Mouse (Mus musculus) megakaryocyte progenitor cell, adult 5-6 weeks (primary cell): ENCODE results near the gene Vipr2. TPM values are rescaled to one million over a fixed set of nuclear protein-coding genes. Genes with fewer than 3 reads are reported as not detected.

ENCODE experiments used
- ATAC-seq: replicated peaks from 2 replicates; pipeline ENCODE4 v1.8.0; 2016; ENCODE audit warnings: mild to moderate bottlenecking, moderate TSS enrichment, inconsistent platforms; ENCODE audit not compliant: poor library complexity
- total RNA-seq, 2 experiments: library from RNA; stranded (forward) in 1 of 2; stranded (reverse) in 1 of 2; fragments of 157-497, 149-512 nt in 1 of 2; fragments of 200-1000 nt in 1 of 2; gene quantifications; 2 replicates each; pipeline versions ENCODE4 v1.2.3 to v1.2.4; 2015 to 2017

Gene Vipr2
- total RNA-seq, 2 experiments from 2014 or later: 2.3 to 3.4 TPM

DNA sequence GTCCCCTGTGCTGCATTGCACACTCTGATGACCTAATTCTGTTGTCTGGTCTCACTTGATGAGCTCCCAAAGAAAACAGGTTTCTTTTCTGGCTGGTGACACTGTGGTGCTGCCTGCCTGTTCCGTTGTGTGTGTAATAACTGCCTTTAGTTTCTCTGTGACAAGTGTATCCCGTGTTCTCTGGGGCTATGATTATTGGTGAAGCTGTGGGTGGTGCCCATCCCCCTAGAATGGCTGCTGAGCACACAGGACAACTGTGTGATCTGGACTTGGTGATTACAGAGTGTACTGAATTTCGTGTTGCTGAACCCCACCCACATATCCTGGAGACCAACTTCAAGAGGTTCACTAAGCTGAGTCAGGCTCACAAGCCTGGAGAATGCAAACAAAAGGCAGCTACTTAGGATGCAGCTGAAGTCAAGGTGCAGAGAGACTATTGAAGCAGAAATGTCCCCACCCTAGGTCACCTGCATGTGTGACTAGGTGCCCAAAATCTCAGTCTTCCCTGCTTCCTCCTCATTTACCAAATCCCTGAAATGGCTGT is 18.9 kb downstream of the Vipr2 start:
- ATAC-seq: no peak

DNA sequence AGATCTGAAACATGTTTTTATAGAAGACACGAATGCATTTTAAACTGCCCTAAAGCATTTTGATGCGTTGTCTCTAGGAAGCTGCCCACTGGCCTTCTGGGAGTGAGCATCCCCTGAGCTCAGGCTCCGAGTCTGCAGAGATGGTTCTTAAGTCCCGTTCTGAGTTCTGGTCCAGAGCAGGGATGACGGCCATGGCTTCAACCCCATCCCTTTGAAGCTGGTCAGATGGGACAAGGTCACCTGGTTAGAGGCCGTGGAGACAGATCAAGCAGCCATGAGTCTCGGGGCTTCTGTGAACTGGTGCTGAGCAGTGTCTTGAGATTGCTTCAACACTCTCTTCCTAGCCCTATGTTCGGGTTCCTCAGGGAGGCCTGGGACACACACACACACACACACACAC is 19.6 kb downstream of the Vipr2 start:
- no peak for ATAC-seq

- ATAC-seq: no peak
Observed at GRCm38 (mm10) chr12:116101945-116102344, 24.4 kb downstream of the Vipr2 start.

DNA sequence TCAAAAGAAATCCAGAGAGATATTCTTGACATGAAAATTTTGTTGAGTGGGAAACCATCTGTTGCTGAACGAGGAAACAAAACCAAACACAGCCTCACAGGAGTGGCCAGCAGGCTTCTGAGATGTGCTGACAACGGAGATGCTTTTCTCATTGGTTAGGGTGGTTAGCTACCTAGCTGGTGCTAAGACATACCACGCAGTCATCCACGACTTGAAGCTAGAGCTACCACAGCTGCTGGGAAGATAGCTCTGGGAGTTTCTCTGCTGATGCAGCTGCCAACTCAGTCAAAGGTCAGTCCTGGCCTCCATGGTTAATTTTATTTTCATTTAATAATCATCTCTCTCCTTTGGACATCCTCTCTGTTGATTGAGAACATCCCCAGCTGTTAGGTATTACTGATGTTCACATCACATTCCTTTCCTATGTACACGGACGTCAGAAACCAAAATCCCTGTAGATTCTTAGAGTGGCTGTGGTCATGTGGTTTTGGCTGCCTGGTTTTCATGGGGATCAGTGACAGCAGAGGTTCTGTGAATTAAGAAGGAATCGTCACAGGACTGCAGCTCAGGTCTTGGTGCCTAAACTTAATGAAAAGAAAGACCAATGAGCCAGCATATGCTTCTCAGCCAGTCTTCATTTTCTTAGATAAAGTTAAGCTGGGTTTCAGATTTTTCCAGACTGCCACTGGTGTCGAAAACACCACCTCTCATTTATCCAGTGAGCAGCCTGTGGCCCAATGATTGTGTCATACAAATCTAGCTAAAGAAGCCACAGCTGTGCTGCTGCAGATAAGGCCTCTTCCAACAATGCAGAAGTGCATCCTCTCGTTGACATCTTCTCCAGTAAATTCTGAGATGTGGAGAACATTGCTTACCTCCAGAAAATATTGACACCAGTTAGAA is 32.2 kb downstream of the Vipr2 start:
- ATAC-seq: peak; percentile 48

DNA sequence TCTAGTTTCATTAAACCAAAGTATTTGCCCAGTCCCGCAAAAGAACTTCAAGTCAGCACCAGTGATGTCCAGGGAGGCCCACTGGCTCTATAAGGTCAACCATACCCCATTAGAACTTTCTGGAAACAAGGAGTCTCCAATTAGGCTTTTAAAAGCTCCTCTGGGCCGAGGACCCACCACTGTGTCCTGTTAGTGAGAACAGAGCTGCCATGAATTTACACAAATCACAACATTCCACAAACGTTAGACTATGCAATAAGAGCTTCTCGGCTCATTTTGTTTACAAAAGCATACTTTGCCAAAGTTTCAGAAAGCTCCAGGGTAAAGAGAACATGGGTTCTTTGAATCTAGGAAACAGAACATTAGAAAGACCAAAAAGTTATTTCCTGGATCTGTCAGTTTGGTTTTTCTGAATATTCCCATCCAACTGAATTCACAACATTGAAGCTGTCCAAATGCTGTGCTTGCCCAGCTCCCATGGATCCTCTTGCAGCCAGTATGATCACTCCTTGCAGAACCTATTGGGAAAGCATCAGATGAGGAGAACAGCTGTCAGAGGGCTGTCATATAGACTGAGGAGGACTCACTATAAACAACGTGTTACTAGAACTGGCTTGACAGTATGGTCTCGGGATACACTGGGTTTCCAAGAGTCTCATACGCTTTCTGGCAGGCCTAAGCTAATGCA is 33.6 kb downstream of the Vipr2 start:
- no peak for ATAC-seq

GRCm38 (mm10) chr12:116115781-116116180 is 38.3 kb downstream of the Vipr2 start:
- no peak for ATAC-seq

DNA sequence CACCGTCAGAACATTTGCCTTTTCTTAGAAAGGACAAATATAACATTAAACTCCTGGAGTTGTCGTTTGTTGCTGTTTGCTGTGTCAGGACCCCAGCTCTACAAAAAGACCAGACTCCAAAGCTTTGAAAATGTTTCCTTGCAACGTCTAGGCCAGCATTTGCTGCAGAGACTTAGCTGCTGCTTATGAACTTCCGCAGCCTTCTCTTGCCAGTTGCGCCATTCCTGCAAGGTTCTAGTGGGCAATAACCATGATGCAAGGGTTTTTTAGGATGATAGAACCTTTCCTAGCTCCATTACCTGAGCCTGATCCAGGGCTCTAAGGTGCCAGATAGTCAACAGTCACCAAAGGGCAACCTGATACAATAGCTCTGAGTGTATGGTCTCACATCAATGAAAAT is 38.9 kb downstream of the Vipr2 start:
- ATAC-seq: no peak

- no peak for ATAC-seq
Observed at GRCm38 (mm10) chr12:116117352-116117929, 39.9 kb downstream of the Vipr2 start.

- ATAC-seq: no peak
Observed at GRCm38 (mm10) chr12:116119001-116119400, 41.5 kb downstream of the Vipr2 start.

DNA sequence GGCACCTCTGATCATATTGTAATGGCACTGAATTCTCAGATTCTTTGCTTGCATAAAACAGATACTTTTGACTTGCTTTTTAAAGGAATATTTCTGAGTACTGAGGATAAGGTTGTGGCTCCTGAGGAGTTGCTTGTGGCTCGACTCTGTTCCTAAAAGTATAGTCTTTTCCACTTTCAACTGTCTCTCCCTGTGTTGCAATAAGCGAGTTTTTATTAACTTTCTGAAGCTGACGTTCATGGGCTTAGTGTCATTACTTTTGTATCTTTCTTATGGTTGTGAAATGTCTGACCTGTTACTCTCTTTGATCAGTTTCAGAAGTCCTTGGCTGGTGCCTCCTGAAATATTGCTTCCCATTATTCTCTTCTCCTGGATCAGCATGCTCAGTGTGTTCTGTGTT is 46.3 kb downstream of the Vipr2 start:
- ATAC-seq: peak; percentile 42; the same call in 1 of the 2 replicates

DNA sequence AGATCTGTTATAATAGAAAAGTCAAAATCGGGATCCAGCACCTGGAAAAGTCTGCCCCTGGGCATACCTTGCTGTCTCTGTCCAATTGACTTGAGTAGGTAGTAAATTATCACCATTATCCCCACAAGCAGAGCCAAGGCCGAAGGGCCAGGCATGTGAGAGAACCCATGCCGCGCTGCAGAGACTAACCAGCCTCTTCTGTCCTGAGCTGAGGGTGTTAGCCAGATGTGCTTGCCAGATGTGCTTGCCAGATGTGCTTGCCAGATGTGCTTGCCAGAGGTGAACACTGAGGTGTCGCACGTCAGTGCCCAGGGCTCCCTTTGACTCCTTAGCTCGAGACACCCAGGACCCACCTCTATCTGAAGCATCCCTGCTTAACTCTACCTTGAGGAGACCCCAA is 53.4 kb downstream of the Vipr2 start:
- no peak for ATAC-seq

GRCm38 (mm10) chr12:116132909-116133308 is 55.4 kb downstream of the Vipr2 start:
- no peak for ATAC-seq

DNA sequence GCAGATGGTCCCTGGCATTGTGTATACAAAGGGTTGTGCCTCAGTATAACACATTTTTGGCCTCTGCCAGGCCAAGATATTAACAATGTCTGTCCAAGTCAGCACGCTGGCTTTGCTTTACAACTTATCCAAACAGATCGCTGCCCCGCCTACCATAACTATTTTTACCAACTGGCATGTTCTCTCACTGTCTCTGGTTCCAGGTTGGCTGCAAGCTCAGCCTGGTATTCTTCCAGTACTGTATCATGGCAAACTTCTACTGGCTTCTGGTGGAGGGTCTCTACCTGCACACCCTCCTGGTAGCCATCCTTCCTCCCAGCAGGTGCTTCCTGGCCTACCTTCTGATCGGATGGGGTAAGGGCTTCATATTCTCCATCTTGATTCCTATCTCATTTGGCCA is 58.4 kb downstream of the Vipr2 start:
- ATAC-seq: no peak

DNA sequence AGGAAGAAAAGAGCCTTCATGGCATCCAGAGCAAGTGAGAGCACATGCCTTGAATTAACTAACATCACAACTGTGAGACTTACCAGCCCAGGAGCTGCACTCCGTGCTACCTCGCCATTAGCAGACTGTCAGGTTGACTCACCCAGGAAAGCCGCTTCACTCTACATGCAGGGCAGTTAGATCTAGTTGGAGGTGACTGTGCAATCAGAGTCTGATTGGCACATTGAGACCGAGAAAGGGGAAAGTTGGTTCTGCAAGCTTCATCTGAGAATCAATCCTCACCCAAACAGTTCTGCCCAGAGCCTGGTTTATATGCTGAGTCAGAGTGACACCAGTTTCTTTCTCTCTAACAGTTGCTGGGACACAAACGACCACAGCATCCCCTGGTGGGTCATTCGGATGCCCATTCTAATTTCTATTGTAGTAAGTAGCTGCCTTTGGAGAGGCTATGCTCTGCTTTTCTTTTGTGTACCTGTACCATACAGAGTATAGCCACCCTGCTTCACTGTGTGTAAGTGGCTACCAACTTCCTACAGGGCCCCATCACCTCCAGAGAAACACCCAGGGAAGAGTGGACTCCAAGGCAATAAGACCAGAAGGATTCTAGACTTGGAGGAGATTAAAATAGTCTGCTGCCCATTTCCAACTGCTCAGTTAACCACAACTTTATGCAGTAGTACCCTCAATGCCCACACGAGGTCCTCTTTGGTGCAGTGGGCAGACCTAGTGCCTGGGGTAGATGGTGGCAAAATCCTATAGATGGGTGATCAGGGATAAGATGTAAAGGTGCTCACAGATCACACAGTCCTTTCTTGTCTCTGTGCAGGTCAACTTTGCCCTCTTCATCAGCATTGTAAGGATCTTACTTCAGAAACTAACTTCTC is 61.0 kb downstream of the Vipr2 start:
- ATAC-seq: peak; percentile 54

DNA sequence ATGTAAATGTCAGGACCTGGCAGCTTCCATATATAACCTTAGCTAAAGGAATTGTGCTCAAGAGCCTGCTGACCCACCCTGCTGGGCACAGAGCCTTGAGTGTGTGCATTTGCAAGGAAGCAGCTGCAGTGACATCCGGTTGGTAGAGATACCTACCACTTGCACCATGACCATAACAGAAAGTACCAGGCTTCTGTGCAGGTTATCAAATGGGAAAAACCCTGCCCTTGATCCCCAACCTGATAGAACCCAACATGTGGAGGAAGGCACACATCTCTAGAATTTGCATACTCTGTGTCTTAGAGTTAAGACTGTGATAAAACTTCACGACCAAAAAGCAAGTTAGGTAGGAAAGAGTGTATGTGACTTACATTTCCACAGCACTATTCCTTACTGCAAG is 63.1 kb downstream of the Vipr2 start:
- ATAC-seq: no peak

DNA sequence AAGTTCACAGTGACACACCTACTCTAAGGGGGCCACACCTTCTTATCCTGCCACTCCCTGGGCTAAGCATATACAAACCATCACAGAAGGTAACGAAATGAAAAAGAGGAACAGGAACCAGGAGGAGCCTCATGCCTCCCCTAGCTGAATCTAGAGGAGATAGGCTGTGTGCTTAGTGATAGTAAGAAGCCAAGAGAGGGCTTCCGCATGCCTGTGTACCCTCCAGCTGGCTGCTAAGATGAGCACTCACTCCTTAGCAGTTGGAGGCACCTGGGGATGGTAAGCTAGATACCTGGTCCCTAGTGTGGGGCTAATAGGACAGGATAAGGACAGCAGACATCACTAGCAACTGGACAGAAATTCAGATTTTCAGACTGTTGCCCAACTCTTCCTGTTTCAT is 64.3 kb downstream of the Vipr2 start:
- ATAC-seq: peak; percentile 56

- ATAC-seq: no peak
Observed at GRCm38 (mm10) chr12:116142464-116142863, 64.9 kb downstream of the Vipr2 start.

DNA sequence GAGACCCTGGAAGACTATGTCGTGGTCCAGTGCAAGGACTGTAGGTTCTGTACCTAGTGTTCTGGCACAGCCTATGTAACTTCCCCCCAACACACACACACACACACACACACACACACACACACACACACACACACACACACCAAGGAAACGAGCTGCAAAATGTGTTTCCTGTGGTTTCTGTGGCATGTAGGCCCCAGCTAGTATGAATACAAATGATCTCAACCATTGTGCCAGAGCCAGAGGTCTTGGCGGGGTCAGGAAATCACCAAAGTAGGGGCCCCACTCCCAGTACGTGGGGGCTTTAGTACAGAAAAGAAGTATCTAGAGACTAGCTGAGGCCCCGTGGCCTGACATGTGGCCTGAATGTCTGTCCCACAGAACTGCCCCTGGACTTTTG is 67.7 kb downstream of the Vipr2 start:
- ATAC-seq: peak; percentile 62

DNA sequence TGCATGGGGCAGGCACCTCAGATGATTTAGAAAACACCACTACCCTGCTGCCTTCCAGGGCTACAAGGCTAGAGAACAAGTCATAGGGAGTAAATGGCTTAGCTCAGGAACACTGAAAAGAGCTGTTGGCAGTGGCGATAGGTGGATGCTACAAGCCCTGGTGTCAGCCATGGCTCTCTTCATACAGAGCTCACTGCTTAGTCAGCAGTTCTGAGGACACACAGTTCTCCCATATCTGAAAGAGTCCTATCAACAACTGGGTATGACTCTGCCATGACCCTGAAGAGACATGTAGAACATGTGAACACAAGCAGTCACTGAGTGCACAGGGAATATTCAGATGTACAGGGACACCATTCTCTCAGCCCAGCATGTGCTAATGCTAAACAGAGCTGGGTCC is 68.2 kb downstream of the Vipr2 start:
- no peak for ATAC-seq

GRCm38 (mm10) chr12:116146996-116147634 is 69.6 kb downstream of the Vipr2 start:
- ATAC-seq: no peak
